Mouse (Mus musculus): Measurements from ENCODE around the gene Malrd1.

DNA sequence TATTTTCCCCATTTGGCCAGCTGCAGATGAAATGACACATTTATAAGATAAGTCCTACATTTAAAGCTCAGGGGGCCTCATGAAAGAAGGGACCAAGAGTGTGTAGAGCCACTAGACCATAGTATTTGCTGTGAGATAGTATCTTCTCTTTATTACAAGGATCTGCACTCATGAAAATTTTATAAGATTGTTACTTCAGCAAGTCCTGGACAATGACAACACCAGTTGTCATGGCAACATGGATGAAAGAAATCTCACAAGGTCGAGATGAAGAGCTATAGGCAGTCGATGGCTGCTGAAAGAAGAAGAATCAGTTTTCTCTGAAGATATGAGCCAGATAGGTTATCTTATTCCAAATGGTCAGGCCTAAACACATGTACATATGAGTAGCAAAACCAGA lies 476.6 kb downstream of the Malrd1 start:
- TF ChIP-seq CTCF (IDR thresholded peaks at IDR 0.05; ENCODE audit: control insufficient read depth, insufficient read depth, insufficient replicate concordance, low read depth, low read length) (no peak), POLR2A (IDR thresholded peaks at IDR 0.05; ENCODE audit: control insufficient read depth, low read depth, low read length) (no peak)

Measured in testis, adult 2 months (tissue).